Mouse (Mus musculus): ENCODE data around the gene Gm45808.

DNA sequence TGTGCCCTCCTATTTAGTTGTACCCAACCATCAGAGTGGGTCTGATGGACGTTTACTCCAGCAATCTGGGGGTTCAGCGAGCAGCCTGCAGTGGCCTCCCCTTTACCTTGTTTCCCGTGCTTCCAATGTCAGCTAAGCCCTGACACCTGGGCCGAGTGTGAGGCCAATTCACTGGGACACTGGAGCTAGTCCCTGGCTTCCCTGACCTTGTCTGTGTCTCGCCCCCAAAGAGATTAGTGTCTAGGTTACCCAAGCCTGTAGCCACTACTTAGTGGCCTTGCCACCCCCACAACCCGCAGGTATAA lies 66.0 kb downstream of the Gm45808 start, which contains the start of gene Lhb:
- TF ChIP-seq CTCF (IDR thresholded peaks at IDR 0.05; ENCODE audit: low read depth) (no peak), EP300 (optimal IDR thresholded peaks at IDR 0.05) (no peak)

All from stomach, postnatal 0 days (tissue).